Mouse (Mus musculus) heart, postnatal 0 days (tissue): ENCODE data around the gene Sp7.

Source experiments
- CTCF ChIP-seq: IDR thresholded peaks from 2 replicates; pipeline ENCODE4 v1.5.1; 2016; ENCODE audit warnings: antibody characterized with exemption, control low read depth, low read depth
- EP300 ChIP-seq: IDR thresholded peaks from 2 replicates; pipeline ENCODE4 v1.6.1; 2016; ENCODE audit warnings: antibody characterized with exemption, low read depth

- TF ChIP-seq EP300 (no peak), CTCF (no peak)
Measured at GRCm38 (mm10) chr15:102376453-102377162, 9.6 kb upstream of the Sp7 start.
